Mouse (Mus musculus): ENCODE results near the gene Ppp1r1c. TPM values are rescaled to one million over a fixed set of nuclear protein-coding genes. Genes with fewer than 3 reads are reported as not detected.
"Not testable (repeated sequence)": the region's sequence is repeated elsewhere in the genome, so short reads cannot be mapped to it uniquely, and the experiment has no call there.

Gene Ppp1r1c
- polyA plus RNA-seq, 2 experiments: not detected

- Histone ChIP-seq H3K9ac (replicated peaks) (no peak overlapping the region), H3K36me3 (replicated peaks; ENCODE audit: control insufficient read depth, insufficient read depth, low read depth) (no peaks in the 10 kb centered on the region), H3K27me3 (ENCODE audit: control insufficient read depth, insufficient read depth, low read length) (no peaks in the 10 kb centered on the region), H3K4me2 (ENCODE audit: low read depth) (no peak overlapping the region), H3K4me3 (ENCODE audit: insufficient read depth in 1 of 2, low read depth in 2 of 2, low read length in 2 of 2) (no peak overlapping the region), H3K4me1 (replicated peaks; ENCODE audit: control insufficient read depth in 2 of 2, insufficient read depth in 2 of 2, low read length in 1 of 2) (no peaks in the 10 kb centered on the region), H3K27ac (no peak overlapping the region), H3K9me3 (ENCODE audit: control insufficient read depth, low read length) (no peaks in the 10 kb centered on the region)
- no peak for DNase-seq (ENCODE audit: low read depth in 3 of 3, low spot score in 3 of 3)
- no peak for ATAC-seq (ENCODE audit: insufficient read depth)
- TF ChIP-seq CTCF (IDR thresholded peaks at IDR 0.05; ENCODE audit: low read depth): no peak
- no peak for TF ChIP-seq EP300 (IDR thresholded peaks at IDR 0.05; ENCODE audit: low read depth)
- WGBS (ENCODE audit: insufficient replicate concordance): 72% methylated on average over 4 of the region's 4 CpGs
Observed at GRCm38 (mm10) chr2:79825853-79826252, 118.3 kb downstream of the Ppp1r1c start.

- H3K4me3 ChIP-seq (ENCODE audit: insufficient read depth in 1 of 2, low read depth in 2 of 2, low read length in 2 of 2): no peak overlapping the region
- H3K9ac ChIP-seq (replicated peaks): no peak overlapping the region
- no peak overlapping the region for H3K27ac ChIP-seq
- TF ChIP-seq EP300 (IDR thresholded peaks at IDR 0.05; ENCODE audit: low read depth) (no peak), CTCF (IDR thresholded peaks at IDR 0.05; ENCODE audit: low read depth) (no peak)
- 69% methylated on average over 6 of the region's 6 CpGs for whole genome bisulfite sequencing (ENCODE audit: insufficient replicate concordance)
- H3K36me3 ChIP-seq (replicated peaks; ENCODE audit: control insufficient read depth, insufficient read depth, low read depth): no peaks in the 10 kb centered on the region
- no peaks in the 10 kb centered on the region for H3K27me3 ChIP-seq (ENCODE audit: control insufficient read depth, insufficient read depth, low read length)
- H3K4me1 ChIP-seq (replicated peaks; ENCODE audit: control insufficient read depth in 2 of 2, insufficient read depth in 2 of 2, low read length in 1 of 2): no peaks in the 10 kb centered on the region
- no peak overlapping the region for H3K4me2 ChIP-seq (ENCODE audit: low read depth)
- ATAC-seq (ENCODE audit: insufficient read depth) (no peak), DNase-seq (ENCODE audit: low read depth in 3 of 3, low spot score in 3 of 3) (no peak)
- no peaks in the 10 kb centered on the region for H3K9me3 ChIP-seq (ENCODE audit: control insufficient read depth, low read length)
Observed at GRCm38 (mm10) chr2:79839090-79839489, 131.5 kb downstream of the Ppp1r1c start.

GRCm38 (mm10) chr2:79839513-79839912, 131.9 kb downstream of the Ppp1r1c start:
- H3K9ac ChIP-seq (replicated peaks): no peak overlapping the region
- no peak overlapping the region for H3K4me3 ChIP-seq (ENCODE audit: insufficient read depth in 1 of 2, low read depth in 2 of 2, low read length in 2 of 2)
- no peak for TF ChIP-seq EP300 (IDR thresholded peaks at IDR 0.05; ENCODE audit: low read depth)
- no peak for TF ChIP-seq CTCF (IDR thresholded peaks at IDR 0.05; ENCODE audit: low read depth)
- DNase-seq (ENCODE audit: low read depth in 3 of 3, low spot score in 3 of 3) (no peak), ATAC-seq (ENCODE audit: insufficient read depth) (no peak)
- H3K4me2 ChIP-seq (ENCODE audit: low read depth): no peak overlapping the region
- no peaks in the 10 kb centered on the region for H3K27me3 ChIP-seq (ENCODE audit: control insufficient read depth, insufficient read depth, low read length)
- WGBS (ENCODE audit: insufficient replicate concordance): 49% methylated on average over 5 of the region's 5 CpGs
- no peak overlapping the region for H3K27ac ChIP-seq
- H3K36me3 ChIP-seq (replicated peaks; ENCODE audit: control insufficient read depth, insufficient read depth, low read depth): no peaks in the 10 kb centered on the region
- no peaks in the 10 kb centered on the region for H3K4me1 ChIP-seq (replicated peaks; ENCODE audit: control insufficient read depth in 2 of 2, insufficient read depth in 2 of 2, low read length in 1 of 2)
- H3K9me3 ChIP-seq (ENCODE audit: control insufficient read depth, low read length): no peaks in the 10 kb centered on the region

- not testable (repeated sequence) for H3K27me3 ChIP-seq (ENCODE audit: control insufficient read depth, insufficient read depth, low read length); DNase-seq (ENCODE audit: low read depth in 3 of 3, low spot score in 3 of 3); H3K27ac ChIP-seq; H3K4me3 ChIP-seq (ENCODE audit: insufficient read depth in 1 of 2, low read depth in 2 of 2, low read length in 2 of 2); H3K4me2 ChIP-seq (ENCODE audit: low read depth); H3K36me3 ChIP-seq (replicated peaks; ENCODE audit: control insufficient read depth, insufficient read depth, low read depth); H3K9me3 ChIP-seq (ENCODE audit: control insufficient read depth, low read length); H3K4me1 ChIP-seq (replicated peaks; ENCODE audit: control insufficient read depth in 2 of 2, insufficient read depth in 2 of 2, low read length in 1 of 2); H3K9ac ChIP-seq (replicated peaks); ATAC-seq (ENCODE audit: insufficient read depth)
- 64% methylated on average over 13 of the region's 13 CpGs for WGBS (ENCODE audit: insufficient replicate concordance)
Observed at GRCm38 (mm10) chr2:79847396-79847795, 139.8 kb downstream of the Ppp1r1c start.

- ATAC-seq (ENCODE audit: insufficient read depth) (no peak), DNase-seq (ENCODE audit: low read depth in 3 of 3, low spot score in 3 of 3) (no peak)
- Histone ChIP-seq H3K4me3 (ENCODE audit: insufficient read depth in 1 of 2, low read depth in 2 of 2, low read length in 2 of 2) (no peak overlapping the region), H3K4me2 (ENCODE audit: low read depth) (no peak overlapping the region), H3K9me3 (ENCODE audit: control insufficient read depth, low read length) (no peaks in the 10 kb centered on the region), H3K4me1 (replicated peaks; ENCODE audit: control insufficient read depth in 2 of 2, insufficient read depth in 2 of 2, low read length in 1 of 2) (no peaks in the 10 kb centered on the region), H3K27ac (no peak overlapping the region), H3K27me3 (ENCODE audit: control insufficient read depth, insufficient read depth, low read length) (no peaks in the 10 kb centered on the region), H3K36me3 (replicated peaks; ENCODE audit: control insufficient read depth, insufficient read depth, low read depth) (no peaks in the 10 kb centered on the region), H3K9ac (replicated peaks) (no peak overlapping the region)
- 67% methylated on average over 1 of the region's 1 CpGs for WGBS (ENCODE audit: insufficient replicate concordance)
- no peak for TF ChIP-seq EP300 (IDR thresholded peaks at IDR 0.05; ENCODE audit: low read depth)
- no peak for TF ChIP-seq CTCF (IDR thresholded peaks at IDR 0.05; ENCODE audit: low read depth)
Observed at GRCm38 (mm10) chr2:79856874-79857273, 149.3 kb downstream of the Ppp1r1c start.
